In genomic region chr13:30272040-30272686, GRCm38 (mm10) we compare ENCODE assay signal across 8 mouse cellular contexts.
DNase-seq lines count a peak whose midpoint lies in the region; ATAC-seq and TF ChIP-seq lines count a peak whose summit lies in the region.

No protein-coding gene starts in this region.

- WGBS in forebrain, embryonic 10.5 days = 19% methylated on average over 6 of the region's 6 CpGs
- 15% methylated on average over 6 of the region's 6 CpGs for WGBS in lung, embryonic 14.5 days

- H3K4me3 ChIP-seq in testis, adult 2 months (ENCODE audit: control insufficient read depth, low read depth, low read length) = no peak overlapping the region
- no peak overlapping the region for H3K4me3 ChIP-seq in forebrain, embryonic 10.5 days
- H3K4me3 ChIP-seq in lung, embryonic 14.5 days (ENCODE audit: low read depth, low read length) = no peak overlapping the region

- ATAC-seq in inflammation-experienced regulatory T-cells, adult 6 months = peak; percentile 50
- peak; percentile 54; the same call in 1 of the 2 replicates for ATAC-seq in lung, embryonic 14.5 days (ENCODE audit: insufficient read depth)

- no peak for TF ChIP-seq POLR2A in testis, adult 2 months (IDR thresholded peaks at IDR 0.05; ENCODE audit: control insufficient read depth, low read depth, low read length)

- no peaks in the 10 kb centered on the region for H3K27me3 ChIP-seq in testis, adult 2 months (ENCODE audit: control insufficient read depth, insufficient read depth, low read length)
- no peaks in the 10 kb centered on the region for H3K27me3 ChIP-seq in forebrain, embryonic 10.5 days (ENCODE audit: poor library complexity, severe bottlenecking)
- no peaks in the 10 kb centered on the region for H3K27me3 ChIP-seq in lung, embryonic 14.5 days (ENCODE audit: insufficient read depth, low read length)

- H3K9me3 ChIP-seq in forebrain, embryonic 10.5 days = no peaks in the 10 kb centered on the region; the same call in 1 of the 2 replicates
- H3K9me3 ChIP-seq in lung, embryonic 14.5 days (ENCODE audit: low read depth, low read length) = no peaks in the 10 kb centered on the region

- H3K36me3 ChIP-seq in testis, adult 2 months (ENCODE audit: control insufficient read depth, insufficient read depth, low read length) = no peaks in the 10 kb centered on the region
- H3K36me3 ChIP-seq in forebrain, embryonic 10.5 days (replicated peaks) = no peaks in the 10 kb centered on the region
- no peaks in the 10 kb centered on the region for H3K36me3 ChIP-seq in lung, embryonic 14.5 days (ENCODE audit: insufficient read depth)

- H3K4me1 ChIP-seq in testis, adult 2 months (ENCODE audit: control insufficient read depth, insufficient read depth, low read length) = no peaks in the 10 kb centered on the region
- no peaks in the 10 kb centered on the region for H3K4me1 ChIP-seq in forebrain, embryonic 10.5 days
- no peaks in the 10 kb centered on the region for H3K4me1 ChIP-seq in lung, embryonic 14.5 days (ENCODE audit: insufficient read depth)

- peak; percentile 54 to 84 for DNase-seq in adrenal gland, adult (ENCODE audit: inconsistent age in 2 of 2, low spot score in 1 of 2)
- no peak for DNase-seq in adrenal gland, adult 8-10 months
- no peak for DNase-seq in testis, postnatal 14 days (ENCODE audit: low spot score)
- DNase-seq in forebrain, embryonic 10.5 days (ENCODE audit: extremely low spot score, low spot score) = peak; percentile 53
- peak; percentile 83 for DNase-seq in lung, embryonic 14.5 days
- DNase-seq in right cerebral cortex, postnatal 4 days = peak; percentile 49

- TF ChIP-seq CTCF in testis, adult 2 months (IDR thresholded peaks at IDR 0.05; ENCODE audit: control insufficient read depth, insufficient read depth, insufficient replicate concordance, low read depth, low read length) = peak; percentile 51; the same call in 1 of the 2 replicates
- TF ChIP-seq CTCF in lung, embryonic 14.5 days (IDR thresholded peaks at IDR 0.05; ENCODE audit: low read depth) = peak; percentile 92

- H3K4me2 ChIP-seq in lung, embryonic 14.5 days = no peak overlapping the region

- H3K27ac ChIP-seq in testis, adult 2 months (ENCODE audit: control insufficient read depth, insufficient read depth, low read depth, low read length) = no peak overlapping the region
- no peak overlapping the region for H3K27ac ChIP-seq in forebrain, embryonic 10.5 days
- no peak overlapping the region for H3K27ac ChIP-seq in lung, embryonic 14.5 days (ENCODE audit: low read depth)

- no peak overlapping the region for H3K9ac ChIP-seq in lung, embryonic 14.5 days

Comparison
In these comparisons a context has a peak if more than half of its experiments do, and no peak if none do; other contexts are left out.
1. DNase-seq: peak in adrenal gland, adult (2 of 2), forebrain, embryonic 10.5 days (single experiment), lung, embryonic 14.5 days (single experiment) and right cerebral cortex, postnatal 4 days (single experiment); none in adrenal gland, adult 8-10 months (single experiment) and testis, postnatal 14 days (single experiment).